In the genomic region with DNA sequence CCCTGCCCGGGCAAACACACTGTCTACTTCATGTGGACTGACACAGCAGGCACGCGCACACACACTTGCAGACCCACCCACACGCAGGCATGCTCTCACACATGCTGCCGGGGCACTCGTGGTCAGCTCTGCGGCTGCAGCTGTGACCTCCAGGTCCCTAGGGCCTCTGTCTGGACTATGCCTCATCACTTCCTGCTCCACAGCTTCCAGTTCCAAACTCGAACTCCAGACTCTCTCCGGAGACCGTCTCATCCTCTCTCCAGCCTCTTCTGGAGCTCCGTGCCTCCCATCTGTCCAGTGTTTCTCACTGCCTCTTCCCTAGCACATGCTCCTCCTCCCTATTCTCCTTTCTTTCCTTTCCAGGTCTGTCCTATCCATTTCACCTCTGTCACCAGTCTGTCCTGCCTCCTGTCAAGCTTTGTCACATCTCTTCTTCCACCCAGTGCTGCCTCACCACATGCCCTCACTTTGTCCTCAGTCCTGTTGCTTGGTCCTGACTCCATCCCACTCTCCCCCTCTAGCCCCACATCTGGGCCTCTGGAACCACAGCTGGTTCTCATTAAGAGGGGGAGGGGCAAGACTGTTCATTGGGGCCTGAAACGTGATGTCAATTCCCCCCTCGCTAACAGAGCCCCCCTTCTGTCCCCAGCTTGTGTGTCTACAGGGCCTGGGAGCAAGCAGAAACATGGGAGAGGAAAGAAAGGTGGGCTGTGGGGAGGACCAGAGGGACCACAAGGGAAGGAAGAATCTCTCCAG, we compare ENCODE assay signal across 9 mouse cellular contexts. TPM values are rescaled to one million over a fixed set of nuclear protein-coding genes. Genes with fewer than 3 reads are reported as not detected.
A peak's percentile ranks its signal among the peaks of the same experiment; 100 is the strongest.
DNase-seq lines count a peak whose midpoint lies in the region; ATAC-seq lines count a peak whose summit lies in the region.
"Had no signal": no experiment of that assay in that cellular context is flagged by ENCODE, and none has a peak within 500 bp of the region (broad histone marks: within the 10 kb centered on the region; RNA-seq: fewer than 3 reads in every experiment).

No protein-coding gene starts in this region.

- peak; percentile 41 for ATAC-seq in forebrain, embryonic 15.5 days (replicated peaks)
- ATAC-seq in limb, embryonic 11.5 days (ENCODE audit: insufficient number of reproducible peaks, low FRiP score, low TSS enrichment, low read depth) = peak; percentile 96
- ATAC-seq in midbrain, embryonic 11.5 days (ENCODE audit: low FRiP score) = peak; percentile 45; the same call in 1 of the 2 replicates
- ATAC-seq: Patski had no signal

- H3K27me3 ChIP-seq in forebrain, embryonic 15.5 days = no peaks in the 10 kb centered on the region
- no peaks in the 10 kb centered on the region for H3K27me3 ChIP-seq in limb, embryonic 11.5 days (ENCODE audit: control insufficient read depth, insufficient read depth, low read length)
- H3K27me3 ChIP-seq in midbrain, embryonic 11.5 days (ENCODE audit: control insufficient read depth, insufficient read depth, low read length) = no peaks in the 10 kb centered on the region
- H3K27me3 ChIP-seq: Patski had no signal

- peak overlapping the region; percentile 60 for H3K27ac ChIP-seq in forebrain, embryonic 15.5 days (replicated peaks)
- H3K27ac ChIP-seq in limb, embryonic 11.5 days (replicated peaks; ENCODE audit: low read depth, low read length) = peak overlapping the region; percentile 93
- no peak overlapping the region; the same call in 1 of the 2 replicates for H3K27ac ChIP-seq in midbrain, embryonic 11.5 days (ENCODE audit: low read depth, low read length)

- peak overlapping the region; percentile 2; the same call in 1 of the 2 replicates for H3K4me3 ChIP-seq in forebrain, embryonic 15.5 days
- H3K4me3 ChIP-seq in limb, embryonic 11.5 days (ENCODE audit: low read depth, low read length) = peak overlapping the region; percentile 33
- H3K4me3 ChIP-seq in midbrain, embryonic 11.5 days (ENCODE audit: low read depth, low read length) = no peak overlapping the region

- no peak overlapping the region for H3K4me2 ChIP-seq in forebrain, embryonic 15.5 days (replicated peaks)
- peak overlapping the region; percentile 42 for H3K4me2 ChIP-seq in limb, embryonic 11.5 days (ENCODE audit: low read depth, severe bottlenecking)
- H3K4me2 ChIP-seq in midbrain, embryonic 11.5 days = no peak overlapping the region

- no peaks in the 10 kb centered on the region for H3K9me3 ChIP-seq in forebrain, embryonic 15.5 days
- H3K9me3 ChIP-seq in limb, embryonic 11.5 days (ENCODE audit: control insufficient read depth, low read length) = no peaks in the 10 kb centered on the region
- no peaks in the 10 kb centered on the region for H3K9me3 ChIP-seq in midbrain, embryonic 11.5 days (ENCODE audit: control insufficient read depth, low read length)

- peaks cover 73% of the 10 kb centered on the region for H3K4me1 ChIP-seq in forebrain, embryonic 15.5 days
- H3K4me1 ChIP-seq in limb, embryonic 11.5 days (ENCODE audit: control insufficient read depth, insufficient read depth, low read length) = peaks cover 19% of the 10 kb centered on the region
- H3K4me1 ChIP-seq in midbrain, embryonic 11.5 days (ENCODE audit: control insufficient read depth, insufficient read depth, low read length) = peaks cover 14% of the 10 kb centered on the region

- peak overlapping the region; percentile 31; the same call in 1 of the 2 replicates for H3K9ac ChIP-seq in forebrain, embryonic 15.5 days (replicated peaks)
- H3K9ac ChIP-seq in limb, embryonic 11.5 days (ENCODE audit: low read length) = peak overlapping the region; percentile 56
- H3K9ac ChIP-seq in midbrain, embryonic 11.5 days (ENCODE audit: low read length) = no peak overlapping the region

- peaks cover 58% of the 10 kb centered on the region for H3K36me3 ChIP-seq in forebrain, embryonic 15.5 days
- no peaks in the 10 kb centered on the region; the same call in 1 of the 2 replicates for H3K36me3 ChIP-seq in limb, embryonic 11.5 days (ENCODE audit: control insufficient read depth, insufficient read depth, low read length)
- peaks cover 8% of the 10 kb centered on the region for H3K36me3 ChIP-seq in midbrain, embryonic 11.5 days (ENCODE audit: control insufficient read depth, insufficient read depth, low read length)

- 68% methylated on average over 13 of the region's 13 CpGs for WGBS in forebrain, embryonic 15.5 days
- whole genome bisulfite sequencing in limb, embryonic 11.5 days = 12% methylated on average over 13 of the region's 13 CpGs
- WGBS in midbrain, embryonic 11.5 days = 62% methylated on average over 13 of the region's 13 CpGs

- peak; percentile 48 for DNase-seq in testis, postnatal 10 days (ENCODE audit: low spot score)
- no peak for DNase-seq in testis, postnatal 14 days (ENCODE audit: low spot score)
- DNase-seq in heart, postnatal 4 days = peak; percentile 73
- peak; percentile 94 for DNase-seq in limb, embryonic 11.5 days (ENCODE audit: low spot score)
- DNase-seq in midbrain, embryonic 11.5 days (ENCODE audit: low spot score, missing footprints) = peak; percentile 89
- DNase-seq in right cerebral cortex, postnatal 10 days (ENCODE audit: low spot score in 2 of 2) = no peak
- no peak for DNase-seq in left cerebral cortex, adult 18-20 months (ENCODE audit: low spot score in 2 of 2)

RNA-seq across cellular contexts. Expression of a gene that starts 9.5 kb away (rescaled TPM):
- 20.3 and 22.0 TPM in 2 replicates for polyA plus RNA-seq in forebrain, embryonic 15.5 days (2015; fragmentation: Nextera tagmentation; extraction: Ambion mirVana)
- 10 to 100 TPM; 36.3 to 40.0 TPM for total RNA-seq in heart, postnatal 4 days (2021)
- polyA plus RNA-seq in limb, embryonic 11.5 days (2014; fragmentation: Nextera tagmentation; extraction: Ambion mirVana) = 22.8 and 25.5 TPM in 2 replicates
- polyA plus RNA-seq in midbrain, embryonic 11.5 days (2014; fragmentation: Nextera tagmentation; extraction: Ambion mirVana) = 10.7 and 12.7 TPM in 2 replicates
- total RNA-seq in left cerebral cortex, adult 18-20 months (2021) = 1 to 10 TPM; 6.7 to 7.8 TPM
- polyA plus RNA-seq: Patski had no signal

RNA-seq across cellular contexts. Expression of a gene that starts 25.9 kb away (rescaled TPM):
- 33.9 and 35.1 TPM in 2 replicates for polyA plus RNA-seq in forebrain, embryonic 15.5 days (2015; fragmentation: Nextera tagmentation; extraction: Ambion mirVana)
- total RNA-seq in heart, postnatal 4 days (2021) = 10 to 100 TPM; 40.5 to 42.2 TPM
- 35.9 and 41.7 TPM in 2 replicates for polyA plus RNA-seq in limb, embryonic 11.5 days (2014; fragmentation: Nextera tagmentation; extraction: Ambion mirVana)
- polyA plus RNA-seq in midbrain, embryonic 11.5 days (2014; fragmentation: Nextera tagmentation; extraction: Ambion mirVana) = 54.1 and 57.9 TPM in 2 replicates
- 10 to 100 TPM; 57.5 to 62.7 TPM for total RNA-seq in left cerebral cortex, adult 18-20 months (2021)

RNA-seq across cellular contexts. Expression of a gene that starts 32.9 kb away (rescaled TPM):
- polyA plus RNA-seq in forebrain, embryonic 15.5 days (2015; fragmentation: Nextera tagmentation; extraction: Ambion mirVana) = 191 and 194 TPM in 2 replicates
- 100 to 1,000 TPM; 106 to 111 TPM for total RNA-seq in heart, postnatal 4 days (2021)
- 319 and 328 TPM in 2 replicates for polyA plus RNA-seq in limb, embryonic 11.5 days (2014; fragmentation: Nextera tagmentation; extraction: Ambion mirVana)
- 245 and 258 TPM in 2 replicates for polyA plus RNA-seq in midbrain, embryonic 11.5 days (2014; fragmentation: Nextera tagmentation; extraction: Ambion mirVana)
- total RNA-seq in left cerebral cortex, adult 18-20 months (2021) = 100 to 1,000 TPM in 1 of 2 experiments, 10 to 100 TPM in 1; 97.3 to 101 TPM

RNA-seq across cellular contexts. Expression of a gene that starts 33.8 kb away (rescaled TPM):
- 106 and 114 TPM in 2 replicates for polyA plus RNA-seq in forebrain, embryonic 15.5 days (2015; fragmentation: Nextera tagmentation; extraction: Ambion mirVana)
- 100 to 1,000 TPM; 122 to 125 TPM for total RNA-seq in heart, postnatal 4 days (2021)
- 166 and 179 TPM in 2 replicates for polyA plus RNA-seq in limb, embryonic 11.5 days (2014; fragmentation: Nextera tagmentation; extraction: Ambion mirVana)
- 163 and 195 TPM in 2 replicates for polyA plus RNA-seq in midbrain, embryonic 11.5 days (2014; fragmentation: Nextera tagmentation; extraction: Ambion mirVana)
- 100 to 1,000 TPM; 107 to 110 TPM for total RNA-seq in left cerebral cortex, adult 18-20 months (2021)

RNA-seq across cellular contexts. Expression of a gene that starts 40.8 kb away (rescaled TPM):
- polyA plus RNA-seq in forebrain, embryonic 15.5 days (2015; fragmentation: Nextera tagmentation; extraction: Ambion mirVana) = 24.4 and 25.8 TPM in 2 replicates
- total RNA-seq in heart, postnatal 4 days (2021) = 10 to 100 TPM; 15.1 to 17.8 TPM
- 48.4 and 50.6 TPM in 2 replicates for polyA plus RNA-seq in limb, embryonic 11.5 days (2014; fragmentation: Nextera tagmentation; extraction: Ambion mirVana)
- polyA plus RNA-seq in midbrain, embryonic 11.5 days (2014; fragmentation: Nextera tagmentation; extraction: Ambion mirVana) = 41.2 and 45.0 TPM in 2 replicates
- 10 to 100 TPM in 1 of 2 experiments, 1 to 10 TPM in 1; 9.3 to 12.9 TPM for total RNA-seq in left cerebral cortex, adult 18-20 months (2021)

Comparison
In these comparisons a context has a peak if more than half of its experiments do, and no peak if none do; other contexts are left out.
1. DNase-seq: peak in testis, postnatal 10 days (single experiment), heart, postnatal 4 days (single experiment), limb, embryonic 11.5 days (single experiment) and midbrain, embryonic 11.5 days (single experiment); none in testis, postnatal 14 days (single experiment), right cerebral cortex, postnatal 10 days (0 of 2) and left cerebral cortex, adult 18-20 months (0 of 2).
2. ATAC-seq: peak in every context shown above with its lines; median percentile 96 in limb, embryonic 11.5 days; 45 in midbrain, embryonic 11.5 days; 41 in forebrain, embryonic 15.5 days.